Mouse (Mus musculus): ENCODE measurements at regions not wholly inside any gene's neighbourhood (a gene's known extent, or its start where the extent isn't known, plus 50 kb on each side); places are given as distances from the start of the nearest gene placed in this dataset.

GRCm38 (mm10) chr5:97289401-97290165 is 102.6 kb downstream of the Naa11 start:
- TF ChIP-seq SMC3 (IDR thresholded peaks at IDR 0.05; ENCODE audit: low read depth, low read length), result no peak
- no peak for TF ChIP-seq POLR2A (IDR thresholded peaks at IDR 0.05; ENCODE audit: low read depth, low read length)
- no peak for TF ChIP-seq USF2 (conservative IDR thresholded peaks at IDR 0.05; ENCODE audit: low read depth, low read length)
- no peak for TF ChIP-seq RCOR1 (conservative IDR thresholded peaks at IDR 0.05; ENCODE audit: low read depth, low read length)
- no peak for TF ChIP-seq NELFE (IDR thresholded peaks at IDR 0.05; ENCODE audit: low read depth, low read length)
